Mouse (Mus musculus) cerebellum, adult 2 months (tissue): ENCODE data around the gene Dag1. TPM values are rescaled to one million over a fixed set of nuclear protein-coding genes. Genes with fewer than 3 reads are reported as not detected.

Experiments
- DNase-seq, 2 experiments: peaks; one replicate each; pipeline ENCODE4 v3.0.0; 2021
- H3K27ac ChIP-seq: fragments of 200-500 bp; 2 replicates; pipeline ENCODE4 v1.5.1; 2012; ENCODE audit warnings: low read length, control low read depth, inconsistent platforms; ENCODE audit not compliant: insufficient read depth
- H3K27me3 ChIP-seq: fragments of 200-500 bp; 2 replicates; pipeline ENCODE4 v1.6.1; 2012; ENCODE audit warnings: inconsistent platforms, mild to moderate bottlenecking, low read length, moderate library complexity; ENCODE audit not compliant: control insufficient read depth, insufficient read depth
- H3K4me1 ChIP-seq: fragments of 200-500 bp; 2 replicates; pipeline ENCODE4 v1.6.1; 2011; ENCODE audit warnings: low read length; ENCODE audit not compliant: control insufficient read depth, insufficient read depth
- H3K4me3 ChIP-seq: fragments of 200-500 bp; replicated peaks from 2 replicates; pipeline ENCODE3; 2011; ENCODE audit warnings: mild to moderate bottlenecking, low read depth, low read length, control low read depth; ENCODE audit not compliant: insufficient read depth
- CTCF ChIP-seq: fragments of 200-500 bp; IDR thresholded peaks from 2 replicates; pipeline ENCODE4 v1.5.1; 2011; ENCODE audit warnings: low read depth, mild to moderate bottlenecking, control low read depth, low read length, moderate library complexity, borderline replicate concordance; ENCODE audit not compliant: insufficient read depth
- POLR2A ChIP-seq: fragments of 200-500 bp; IDR thresholded peaks from 2 replicates; pipeline ENCODE4 v1.6.1; 2011; ENCODE audit warnings: low read length, control low read depth, borderline replicate concordance; ENCODE audit not compliant: insufficient read depth
- WGBS: fragments of 180-500 bp; shearing (Covaris S2); methylation state at CpG from one replicate; pipeline ENCODE4 v1.1.7; 2018; 5-methylcytosine and 5-hydroxymethylcytosine counted together
- polyA plus RNA-seq: library from polyadenylated mRNA; depleted of rRNA; stranded (reverse); fragments of >200 nt; gene quantifications from 2 replicates; pipeline ENCODE4 v1.2.3, GENCODE M21; 2012

Gene Dag1
- polyA plus RNA-seq, 1 experiment = 33.8 TPM

DNA sequence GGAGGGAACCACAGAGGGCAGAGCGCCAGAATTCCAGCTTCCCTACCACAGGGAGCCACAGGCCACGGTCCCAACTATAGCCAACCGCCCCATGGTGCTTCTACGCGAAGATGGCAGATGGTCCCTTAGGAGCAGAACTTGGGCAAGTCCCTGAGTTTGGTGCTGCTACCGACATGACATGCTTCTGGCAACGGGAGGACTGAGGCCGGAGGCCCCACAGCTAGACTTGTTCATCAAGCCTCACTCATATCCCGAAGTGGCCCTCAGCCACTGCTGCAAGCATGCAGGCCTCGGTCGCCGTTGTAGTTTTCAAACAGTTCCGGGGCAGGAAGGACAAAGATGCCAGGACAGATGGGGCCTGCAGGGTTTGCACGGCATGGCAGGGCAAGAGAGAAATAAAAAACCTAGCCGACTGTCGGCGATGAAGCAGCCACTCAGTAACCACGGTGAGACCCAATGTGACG lies 80.2 kb downstream of the Dag1 start:
- 10% methylated on average over 19 of the region's 19 CpGs for WGBS
- no peaks in the 10 kb centered on the region for H3K27me3 ChIP-seq
- peaks cover 67% of the 10 kb centered on the region for H3K4me1 ChIP-seq
- TF ChIP-seq CTCF (no peak), POLR2A (no peak)
- DNase-seq = peak; percentile 72 to 77
- H3K4me3 ChIP-seq = peak overlapping the region; percentile 20
- peak overlapping the region; percentile 88 for H3K27ac ChIP-seq

DNA sequence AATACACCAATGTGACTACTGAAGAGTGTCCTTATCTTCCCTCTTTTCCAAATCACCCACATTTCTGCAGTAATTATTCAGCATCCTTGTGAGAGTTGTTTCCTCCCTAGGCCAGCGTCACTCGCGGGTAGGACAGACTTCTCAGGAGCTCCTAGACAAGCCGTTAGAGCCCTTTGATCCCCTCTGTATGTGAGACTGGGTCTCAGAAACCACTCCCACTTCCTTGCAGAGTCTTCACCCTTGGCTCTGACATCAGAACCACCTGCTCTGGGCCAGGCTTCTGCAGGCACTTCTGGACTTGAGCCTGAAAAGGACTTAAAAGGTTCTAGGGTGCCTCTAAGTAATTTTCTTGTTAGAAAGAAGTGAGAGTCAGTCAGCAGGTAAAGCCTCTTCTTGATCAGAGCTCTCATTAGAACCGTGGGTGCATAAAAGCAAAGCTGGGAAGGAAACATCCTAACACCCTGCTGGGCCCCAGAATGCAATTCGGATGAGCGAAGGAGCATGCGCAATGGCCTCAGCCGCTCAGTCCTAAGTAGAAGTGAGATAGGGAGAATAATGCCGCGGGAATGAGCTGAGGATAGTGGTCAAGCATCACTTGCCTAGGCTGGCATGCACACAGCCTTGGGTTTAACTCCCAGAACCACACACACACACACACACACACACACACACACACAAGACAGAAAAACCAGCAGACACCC lies 80.8 kb downstream of the Dag1 start:
- Histone ChIP-seq H3K27ac (peak overlapping the region; percentile 88), H3K4me3 (peak overlapping the region; percentile 22), H3K27me3 (no peaks in the 10 kb centered on the region), H3K4me1 (peaks cover 73% of the 10 kb centered on the region)
- TF ChIP-seq POLR2A (no peak), CTCF (no peak)
- peak; percentile 61 to 63 for DNase-seq
- 13% methylated on average over 11 of the region's 11 CpGs for WGBS

DNA sequence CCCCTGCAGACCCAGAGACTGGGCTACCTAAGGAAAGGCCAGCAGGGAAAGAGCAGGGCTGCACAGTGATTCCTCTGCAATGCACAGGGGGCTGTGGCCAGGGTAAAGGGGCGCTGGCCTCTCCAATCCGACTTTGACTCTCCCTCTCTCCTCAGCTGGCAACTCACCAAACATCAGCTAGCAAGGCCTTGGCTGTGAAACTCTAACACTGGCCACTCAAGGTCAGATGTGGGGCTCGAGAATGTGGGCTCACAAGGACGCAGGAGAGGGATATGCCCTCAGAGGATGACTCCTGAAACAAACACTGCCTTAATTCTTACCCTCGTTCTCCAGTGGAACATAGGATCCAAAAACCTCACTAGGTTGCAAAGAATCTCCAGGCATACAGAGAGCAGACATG lies 85.4 kb downstream of the Dag1 start:
- H3K27me3 ChIP-seq = no peaks in the 10 kb centered on the region
- TF ChIP-seq POLR2A (no peak), CTCF (no peak)
- H3K4me3 ChIP-seq = no peak overlapping the region
- 39% methylated on average over 5 of the region's 5 CpGs for WGBS
- peak overlapping the region; percentile 51 for H3K27ac ChIP-seq
- DNase-seq = peak in 1 of 2 experiments; percentile 40
- H3K4me1 ChIP-seq = peaks cover 68% of the 10 kb centered on the region

DNA sequence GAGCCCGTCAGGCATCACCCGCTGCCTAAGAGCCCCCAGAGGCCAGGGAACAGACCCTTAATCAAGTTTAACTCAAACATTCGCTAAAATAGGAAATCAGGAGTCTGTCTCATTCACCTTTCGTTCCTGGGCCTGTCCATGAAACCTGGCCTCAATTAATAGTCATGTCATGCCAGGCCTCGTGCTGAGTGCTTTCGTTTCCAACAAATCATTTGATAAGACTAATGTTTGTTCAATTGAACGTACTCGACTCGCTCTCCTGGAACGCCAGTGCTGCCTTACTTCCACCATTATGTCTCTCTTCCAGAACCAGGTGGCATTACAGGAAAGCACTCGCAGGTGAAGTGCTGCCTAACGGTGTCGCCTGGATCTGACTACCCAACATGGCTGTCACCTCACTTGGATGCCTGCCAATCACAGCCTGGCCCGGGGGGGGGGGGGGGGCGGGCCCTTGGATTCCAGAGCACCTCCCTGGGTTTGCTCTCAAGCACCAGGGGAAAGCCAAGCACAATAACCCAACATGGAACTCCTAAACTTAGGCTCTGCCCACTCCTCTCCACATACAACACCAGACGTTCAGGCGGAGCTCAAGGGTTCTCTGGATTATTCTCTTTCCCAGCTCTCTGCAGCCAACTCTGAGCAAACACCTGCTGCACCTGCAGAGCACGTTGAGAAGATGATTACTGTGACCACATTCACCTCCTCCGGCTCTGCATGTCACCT lies 88.5 kb downstream of the Dag1 start:
- WGBS = 21% methylated on average over 19 of the region's 19 CpGs
- Histone ChIP-seq H3K4me1 (peaks cover 72% of the 10 kb centered on the region), H3K27me3 (no peaks in the 10 kb centered on the region), H3K27ac (peak overlapping the region; percentile 37), H3K4me3 (no peak overlapping the region)
- DNase-seq = peak; percentile 46 to 50
- TF ChIP-seq CTCF (no peak), POLR2A (no peak)

DNA sequence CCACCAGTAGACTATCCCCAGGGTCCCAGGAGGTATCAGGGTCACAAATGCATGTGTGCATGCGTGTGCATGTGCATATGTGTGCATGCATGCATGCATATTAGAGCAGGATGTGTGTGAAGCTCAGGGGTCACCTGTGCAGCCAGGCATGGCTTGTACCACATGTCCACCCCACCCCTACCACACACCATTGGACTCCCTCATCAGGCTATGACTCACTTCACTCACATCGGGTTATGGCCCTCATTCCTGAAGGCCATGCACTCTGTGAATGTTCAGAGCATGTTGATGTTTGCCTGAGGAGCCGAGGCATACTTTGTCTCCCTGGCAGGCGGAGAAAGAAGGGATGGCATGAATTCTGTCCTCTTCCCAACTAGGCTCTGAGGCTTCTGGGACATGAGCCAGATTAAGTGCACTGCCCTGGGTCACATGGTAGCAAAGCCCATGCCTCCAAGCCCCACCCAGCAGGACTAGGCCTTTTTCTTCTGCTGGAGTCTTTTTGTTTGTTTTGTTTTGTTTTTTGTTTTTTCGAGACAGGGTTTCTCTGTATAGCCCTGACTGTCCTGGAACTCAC lies 90.9 kb downstream of the Dag1 start:
- TF ChIP-seq CTCF (no peak), POLR2A (no peak)
- H3K4me1 ChIP-seq = peaks cover 53% of the 10 kb centered on the region
- DNase-seq = peak in 1 of 2 experiments; percentile 56
- no peak overlapping the region for H3K4me3 ChIP-seq
- 19% methylated on average over 5 of the region's 5 CpGs for WGBS
- no peaks in the 10 kb centered on the region for H3K27me3 ChIP-seq
- peak overlapping the region; percentile 8; the same call in 1 of the 2 replicates for H3K27ac ChIP-seq

DNA sequence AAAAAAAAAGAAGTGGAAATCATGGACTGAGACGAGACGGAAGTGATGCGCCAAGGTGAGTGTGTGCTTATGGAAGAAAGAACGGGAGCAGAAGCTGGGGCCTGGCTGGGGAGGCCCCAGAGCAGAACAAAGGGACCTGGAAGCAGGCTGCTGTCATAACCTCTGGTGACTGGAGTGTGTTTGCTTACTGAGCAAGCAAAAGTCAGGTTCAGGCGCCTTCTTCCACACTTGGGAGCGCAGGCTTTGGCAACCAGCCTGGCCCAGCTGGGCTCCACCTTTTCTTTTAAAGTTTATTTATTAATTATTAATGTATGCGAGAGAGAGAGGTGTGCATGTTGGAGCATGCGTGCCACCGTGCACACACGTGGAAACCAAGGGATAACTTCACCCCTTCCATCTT lies 94.0 kb downstream of the Dag1 start:
- Histone ChIP-seq H3K4me3 (no peak overlapping the region), H3K27ac (no peak overlapping the region), H3K27me3 (no peaks in the 10 kb centered on the region), H3K4me1 (peaks cover 42% of the 10 kb centered on the region)
- DNase-seq = no peak
- WGBS = 39% methylated on average over 10 of the region's 10 CpGs
- TF ChIP-seq CTCF (no peak), POLR2A (no peak)

DNA sequence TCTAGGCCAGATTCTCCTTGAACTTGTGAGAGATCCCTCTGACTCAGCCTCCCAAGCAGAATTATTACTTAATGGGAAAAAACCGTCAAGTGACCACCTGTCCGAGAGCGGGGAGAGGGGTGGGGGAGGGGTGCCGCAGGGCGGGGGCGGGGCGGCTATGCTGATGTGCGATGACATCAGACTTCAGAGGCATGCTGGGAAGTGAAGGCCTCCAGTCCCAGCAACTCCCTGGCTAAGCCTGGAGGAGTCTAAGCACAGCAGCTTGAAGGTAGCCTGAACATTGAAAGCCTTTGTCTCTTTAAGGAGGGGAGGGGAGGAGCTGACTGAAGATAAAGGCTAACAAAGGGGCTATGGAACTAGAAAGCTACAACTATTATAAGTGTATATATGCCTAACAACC lies 98.6 kb downstream of the Dag1 start:
- H3K27me3 ChIP-seq = no peaks in the 10 kb centered on the region
- WGBS = 49% methylated on average over 8 of the region's 8 CpGs
- no peak for DNase-seq
- peaks cover 8% of the 10 kb centered on the region; the same call in 1 of the 2 replicates for H3K4me1 ChIP-seq
- no peak overlapping the region for H3K4me3 ChIP-seq
- H3K27ac ChIP-seq = no peak overlapping the region
- TF ChIP-seq POLR2A = no peak
- TF ChIP-seq CTCF = no peak
